Mouse (Mus musculus) small intestine, adult 2 months (tissue): ENCODE results near the gene Nadk2. TPM values are rescaled to one million over a fixed set of nuclear protein-coding genes. Genes with fewer than 3 reads are reported as not detected.

Source experiments
- H3K27ac ChIP-seq: fragments of 200-500 bp; 2 replicates; pipeline ENCODE4 v1.5.1; 2012; ENCODE audit warnings: low read depth, low read length, control low read depth, inconsistent platforms; ENCODE audit not compliant: insufficient read depth
- H3K27me3 ChIP-seq: fragments of 200-500 bp; 2 replicates; pipeline ENCODE4 v1.6.1; 2012; ENCODE audit warnings: mild to moderate bottlenecking, moderate library complexity, low read length, inconsistent platforms; ENCODE audit not compliant: control insufficient read depth, insufficient read depth
- H3K36me3 ChIP-seq: fragments of 200-500 bp; 2 replicates; pipeline ENCODE4 v1.6.1; 2012; ENCODE audit warnings: mild to moderate bottlenecking, low read length, control low read depth, inconsistent platforms; ENCODE audit not compliant: control insufficient read depth, insufficient read depth
- H3K4me1 ChIP-seq: fragments of 200-500 bp; 2 replicates; pipeline ENCODE4 v1.6.1; 2012; ENCODE audit warnings: low read length, inconsistent platforms, mixed read lengths; ENCODE audit not compliant: control insufficient read depth, insufficient read depth, insufficient read length
- H3K4me3 ChIP-seq: fragments of 200-500 bp; 2 replicates; pipeline ENCODE4 v1.5.1; 2012; ENCODE audit warnings: low read depth, mild to moderate bottlenecking, control low read depth, inconsistent platforms, low read length, moderate library complexity
- CTCF ChIP-seq: fragments of 200-500 bp; IDR thresholded peaks from 2 replicates; pipeline ENCODE4 v1.5.1; 2012; ENCODE audit warnings: low read depth, mild to moderate bottlenecking, control low read depth, inconsistent platforms, low read length, moderate library complexity, mixed read lengths; ENCODE audit not compliant: insufficient replicate concordance, insufficient read length; ENCODE audit errors: extremely low read depth
- POLR2A ChIP-seq: fragments of 200-500 bp; IDR thresholded peaks from 2 replicates; pipeline ENCODE4 v1.6.1; 2012; ENCODE audit warnings: low read depth, mild to moderate bottlenecking, control low read depth, inconsistent platforms, low read length, moderate library complexity
- WGBS: fragments of 180-500 bp; shearing (Covaris S2); methylation state at CpG from one replicate; pipeline ENCODE4 v1.1.7; 2018; 5-methylcytosine and 5-hydroxymethylcytosine counted together
- polyA plus RNA-seq: library from polyadenylated mRNA; depleted of rRNA; stranded (reverse); fragments of >200 nt; gene quantifications from 2 replicates; pipeline ENCODE4 v1.2.3, GENCODE M21; 2012

Nadk2 gene
- polyA plus RNA-seq, 1 experiment: 12.2 TPM

DNA sequence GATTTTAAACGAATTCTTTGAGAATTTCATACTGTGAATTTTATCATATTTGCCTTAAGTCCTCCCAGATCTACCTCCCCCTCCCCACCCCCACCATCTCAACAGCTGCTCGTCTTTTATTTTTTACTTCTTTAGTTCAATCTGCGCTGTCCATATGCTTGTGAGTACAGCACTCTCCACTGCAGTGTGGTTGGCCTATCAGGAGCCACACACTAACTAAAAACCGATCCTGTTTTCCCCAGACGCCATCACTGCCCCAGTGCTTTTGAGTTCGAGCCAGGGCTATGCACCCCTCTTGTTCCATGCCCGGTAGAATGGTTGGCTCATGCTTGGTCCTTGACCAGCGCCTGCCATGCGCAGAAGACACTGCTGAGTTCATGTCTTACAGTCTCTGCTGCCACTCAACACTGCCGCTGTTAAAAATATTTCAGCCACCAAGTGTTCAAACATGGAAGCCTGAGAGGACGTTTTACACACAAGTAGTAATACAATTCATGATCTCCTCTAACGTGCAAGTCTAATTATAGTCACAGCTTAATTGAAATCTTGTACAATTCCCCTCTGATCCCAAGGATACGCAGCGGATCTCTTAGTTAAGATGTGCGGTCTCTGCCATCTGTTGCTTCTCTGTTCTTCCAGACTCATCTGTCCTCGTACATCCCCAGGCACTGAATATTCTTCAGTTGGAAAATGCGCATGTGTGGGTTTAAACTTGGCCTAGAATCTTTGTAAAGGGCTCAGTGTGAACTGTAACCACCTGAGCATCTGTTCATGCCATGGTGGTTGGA lies 17.0 kb downstream of the Nadk2 start:
- peak overlapping the region; percentile 79 for H3K27ac ChIP-seq
- 74% methylated on average over 17 of the region's 17 CpGs for WGBS
- H3K4me1 ChIP-seq: peaks cover 13% of the 10 kb centered on the region
- H3K36me3 ChIP-seq: peaks cover 7% of the 10 kb centered on the region; the same call in 1 of the 2 replicates
- no peak overlapping the region for H3K4me3 ChIP-seq
- no peak for TF ChIP-seq CTCF
- TF ChIP-seq POLR2A: no peak
- no peaks in the 10 kb centered on the region for H3K27me3 ChIP-seq

GRCm38 (mm10) chr15:9088683-9089072 lies 17.6 kb downstream of the Nadk2 start:
- 31% methylated on average over 8 of the region's 8 CpGs for WGBS
- H3K27ac ChIP-seq: peak overlapping the region; percentile 79

GRCm38 (mm10) chr15:9089136-9089720 lies 18.2 kb downstream of the Nadk2 start:
- H3K4me1 ChIP-seq: peaks cover 16% of the 10 kb centered on the region
- H3K4me3 ChIP-seq: no peak overlapping the region
- H3K27me3 ChIP-seq: no peaks in the 10 kb centered on the region
- 14% methylated on average over 2 of the region's 2 CpGs for WGBS
- TF ChIP-seq POLR2A (no peak), CTCF (no peak)
- peak overlapping the region; percentile 74 for H3K27ac ChIP-seq
- H3K36me3 ChIP-seq: peaks cover 11% of the 10 kb centered on the region

More at GRCm38 (mm10) chr15:9088683-9089072, 17.6 kb downstream of the Nadk2 start:
- no peak for TF ChIP-seq POLR2A
- H3K4me3 ChIP-seq: no peak overlapping the region
- peaks cover 13% of the 10 kb centered on the region for H3K4me1 ChIP-seq
- peaks cover 11% of the 10 kb centered on the region for H3K36me3 ChIP-seq
- no peaks in the 10 kb centered on the region for H3K27me3 ChIP-seq

- Histone ChIP-seq H3K4me1 (peaks cover 20% of the 10 kb centered on the region), H3K27me3 (no peaks in the 10 kb centered on the region), H3K4me3 (no peak overlapping the region), H3K27ac (no peak overlapping the region), H3K36me3 (peaks cover 11% of the 10 kb centered on the region)
- 37% methylated on average over 5 of the region's 5 CpGs for WGBS
- TF ChIP-seq CTCF (no peak), POLR2A (no peak)
Observed at GRCm38 (mm10) chr15:9090662-9091061, 19.6 kb downstream of the Nadk2 start.

GRCm38 (mm10) chr15:9093598-9094365 lies 22.7 kb downstream of the Nadk2 start:
- TF ChIP-seq CTCF (no peak), POLR2A (no peak)
- Histone ChIP-seq H3K4me3 (peak overlapping the region; percentile 37), H3K27me3 (no peaks in the 10 kb centered on the region), H3K4me1 (peaks cover 13% of the 10 kb centered on the region), H3K36me3 (peaks cover 14% of the 10 kb centered on the region), H3K27ac (no peak overlapping the region; the same call in 1 of the 2 replicates)
- 49% methylated on average over 11 of the region's 11 CpGs for WGBS

DNA sequence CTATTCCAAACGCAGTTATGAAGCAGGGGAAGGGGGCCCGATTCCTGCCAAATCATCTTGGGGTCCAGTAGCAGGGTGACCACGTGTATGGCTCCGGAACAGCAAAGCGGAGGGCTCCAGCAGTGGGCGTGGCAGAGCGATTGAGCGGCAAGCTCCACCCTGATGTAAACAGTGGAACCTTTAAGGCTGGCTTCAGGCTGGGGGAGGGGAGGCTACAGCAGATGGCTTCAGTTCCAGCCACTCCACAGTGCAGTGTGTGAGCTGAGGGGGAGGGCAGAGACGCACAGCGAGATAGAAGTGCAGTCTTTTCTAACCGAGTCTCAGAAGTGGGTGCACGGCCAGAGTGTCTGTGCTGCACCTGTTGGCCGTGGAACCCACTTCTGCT lies 23.3 kb downstream of the Nadk2 start:
- peak overlapping the region; percentile 37 for H3K4me3 ChIP-seq
- TF ChIP-seq CTCF: no peak
- TF ChIP-seq POLR2A: no peak
- peaks cover 10% of the 10 kb centered on the region for H3K4me1 ChIP-seq
- no peak overlapping the region; the same call in 1 of the 2 replicates for H3K27ac ChIP-seq
- no peaks in the 10 kb centered on the region for H3K27me3 ChIP-seq
- peaks cover 16% of the 10 kb centered on the region for H3K36me3 ChIP-seq
- WGBS: 19% methylated on average over 13 of the region's 13 CpGs

DNA sequence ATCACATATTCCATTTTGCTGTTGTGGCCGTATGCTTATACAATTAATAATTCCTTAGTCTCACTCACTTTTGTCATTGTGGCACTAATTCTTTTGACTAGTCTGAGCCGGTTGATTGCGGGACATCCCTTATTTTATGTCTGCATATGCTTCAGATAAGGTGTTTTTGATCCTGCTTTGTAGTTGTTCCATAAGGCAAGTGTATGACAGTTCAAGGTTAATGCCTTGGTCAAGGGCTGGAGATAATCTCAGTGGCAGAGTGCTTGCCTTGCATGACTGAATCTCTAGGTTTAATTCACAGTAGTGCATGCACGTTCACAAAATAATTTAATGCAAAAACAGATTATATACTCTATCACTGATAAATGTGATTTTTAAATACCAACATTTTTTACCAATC lies 25.8 kb downstream of the Nadk2 start:
- 69% methylated on average over 4 of the region's 4 CpGs for WGBS
- Histone ChIP-seq H3K4me1 (peaks cover 7% of the 10 kb centered on the region), H3K4me3 (no peak overlapping the region), H3K27me3 (no peaks in the 10 kb centered on the region), H3K27ac (no peak overlapping the region), H3K36me3 (peaks cover 29% of the 10 kb centered on the region)
- TF ChIP-seq CTCF (no peak), POLR2A (no peak)
